Mouse (Mus musculus): ENCODE measurements around the gene Gal3st4.
A peak's percentile ranks its signal among the peaks of the same experiment; 100 is the strongest.
"Not testable (repeated sequence)": the region's sequence is repeated elsewhere in the genome, so short reads cannot be mapped to it uniquely, and the experiment has no call there.

Gene Gal3st4

DNA sequence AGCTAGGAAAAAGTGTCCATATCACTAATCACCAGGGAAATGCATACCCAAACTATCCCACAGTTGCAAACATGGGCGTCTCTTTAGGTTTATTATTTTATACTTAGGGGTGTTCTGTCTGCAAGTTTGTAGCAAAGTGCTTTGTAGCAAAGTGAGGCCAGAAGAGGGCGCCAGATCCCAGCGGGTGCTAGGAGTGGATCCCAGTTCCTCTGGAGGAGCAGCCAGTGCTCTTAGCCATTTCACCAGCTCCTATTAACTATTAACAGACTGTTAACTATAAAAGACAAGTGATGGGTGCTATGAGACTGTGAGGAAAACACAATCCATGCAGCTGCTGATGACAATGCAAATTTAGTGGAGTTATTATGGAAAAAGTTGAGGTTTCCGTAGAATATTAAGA lies 50.5 kb downstream of the Gal3st4 start:
- peak; percentile 20 for DNase-seq (ENCODE audit: extremely low spot score, low read depth, low spot score)

- no peak for DNase-seq (ENCODE audit: extremely low spot score, low read depth, low spot score)
Measured at GRCm38 (mm10) chr5:138219864-138220263, 52.8 kb downstream of the Gal3st4 start.

DNA sequence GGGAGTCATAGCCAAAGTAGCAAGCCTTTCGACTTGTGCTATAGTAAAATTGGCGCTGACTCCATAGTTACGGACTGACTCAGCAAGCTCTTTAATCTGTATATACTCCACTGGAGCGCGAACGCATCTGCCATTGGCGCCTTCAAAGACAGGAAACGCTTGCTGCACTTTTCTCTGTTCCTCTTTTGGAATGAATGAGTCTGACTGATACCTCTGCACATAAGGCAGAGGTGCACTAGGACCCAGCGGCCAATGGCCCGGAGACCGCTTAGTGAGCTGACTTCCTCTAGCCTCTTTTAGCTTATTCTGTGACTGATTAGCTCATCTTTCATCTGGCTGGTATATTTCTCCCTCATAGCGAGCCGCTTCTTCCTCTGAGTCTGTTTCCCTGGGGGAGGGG lies 56.0 kb downstream of the Gal3st4 start:
- DNase-seq (ENCODE audit: extremely low spot score, low read depth, low spot score), result not testable (repeated sequence)
